Mouse (Mus musculus): Measurements from ENCODE around the gene Spdef. TPM values are rescaled to one million over a fixed set of nuclear protein-coding genes. Genes with fewer than 3 reads are reported as not detected.

Gene Spdef
- 43.8 and 57.5 TPM in 2 replicates for polyA plus RNA-seq (2012; rRNA removed)

DNA sequence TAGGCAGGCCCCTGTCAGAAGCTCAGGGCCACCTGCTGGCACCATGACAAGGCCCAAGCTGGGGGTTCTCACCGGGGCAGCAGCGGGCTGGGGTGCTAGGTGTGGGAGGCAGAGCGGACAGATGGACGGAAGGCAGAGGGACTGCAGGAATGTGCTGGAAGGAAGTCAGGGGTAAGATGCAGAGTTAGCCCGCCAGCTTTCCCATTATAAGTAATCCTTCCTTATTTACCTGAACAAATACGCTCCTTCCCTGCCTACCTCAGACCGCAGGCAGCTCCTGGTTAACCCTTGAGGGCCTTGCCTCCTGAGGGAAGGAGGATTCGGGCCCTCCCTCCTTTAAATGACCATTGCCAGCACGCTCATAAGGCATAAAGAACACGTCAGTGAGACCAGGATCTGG, at the start of gene Spdef:
Gene Spdef, minus strand, starts transcription at position 186 of the 400 bp plus-strand sequence.
- H3K4me3 ChIP-seq (ENCODE audit: low read depth, low read length): peak within 1 kb of the TSS; percentile 55
- 53% methylated on average over 10 of the region's 10 CpGs for WGBS
- no peaks in the 10 kb centered on the region for H3K36me3 ChIP-seq (ENCODE audit: control insufficient read depth, insufficient read depth, low read length)
- peak within 1 kb of the TSS; percentile 31 for H3K27ac ChIP-seq (ENCODE audit: insufficient read depth, low read depth, low read length)
- TF ChIP-seq POLR2A (IDR thresholded peaks at IDR 0.05; ENCODE audit: low read depth, low read length) (no peak), CTCF (IDR thresholded peaks at IDR 0.05; ENCODE audit: extremely low read depth, insufficient read length, insufficient replicate concordance, low read depth, low read length) (no peak)
- H3K4me1 ChIP-seq (ENCODE audit: control insufficient read depth, insufficient read depth, insufficient read length, low read length): no peaks in the 10 kb centered on the region
- peaks cover 3% of the 10 kb centered on the region; the same call in 1 of the 2 replicates for H3K27me3 ChIP-seq (ENCODE audit: control insufficient read depth, insufficient read depth, low read length)

DNA sequence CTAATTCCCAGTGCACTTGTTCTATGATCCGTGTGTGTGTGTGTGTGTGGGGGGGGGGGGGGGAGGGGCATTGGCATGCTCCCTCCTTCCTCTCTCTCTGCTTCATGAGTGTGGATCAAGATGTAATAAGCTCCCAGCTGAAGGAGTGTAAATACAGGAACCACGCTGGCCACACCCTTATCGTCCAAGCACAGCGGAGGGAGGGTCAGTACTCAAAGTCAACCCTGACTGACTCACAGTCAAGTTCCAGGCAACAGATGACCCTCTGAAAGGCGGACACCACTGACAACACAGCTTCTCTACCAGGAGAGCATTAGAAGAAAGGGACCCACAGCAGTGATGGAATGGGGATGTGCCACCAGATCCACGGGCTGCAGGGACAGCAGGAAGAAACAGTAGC, 49.1 kb upstream of the Spdef start:
- peaks cover 2% of the 10 kb centered on the region for H3K4me1 ChIP-seq (ENCODE audit: control insufficient read depth, insufficient read depth, insufficient read length, low read length)
- no peak for TF ChIP-seq CTCF (IDR thresholded peaks at IDR 0.05; ENCODE audit: extremely low read depth, insufficient read length, insufficient replicate concordance, low read depth, low read length)
- TF ChIP-seq POLR2A (IDR thresholded peaks at IDR 0.05; ENCODE audit: low read depth, low read length): no peak
- no peak overlapping the region for H3K4me3 ChIP-seq (ENCODE audit: low read depth, low read length)
- H3K27ac ChIP-seq (ENCODE audit: insufficient read depth, low read depth, low read length): no peak overlapping the region
- no peaks in the 10 kb centered on the region for H3K27me3 ChIP-seq (ENCODE audit: control insufficient read depth, insufficient read depth, low read length)
- 34% methylated on average over 6 of the region's 6 CpGs for WGBS
- peaks cover 12% of the 10 kb centered on the region; the same call in 1 of the 2 replicates for H3K36me3 ChIP-seq (ENCODE audit: control insufficient read depth, insufficient read depth, low read length)

DNA sequence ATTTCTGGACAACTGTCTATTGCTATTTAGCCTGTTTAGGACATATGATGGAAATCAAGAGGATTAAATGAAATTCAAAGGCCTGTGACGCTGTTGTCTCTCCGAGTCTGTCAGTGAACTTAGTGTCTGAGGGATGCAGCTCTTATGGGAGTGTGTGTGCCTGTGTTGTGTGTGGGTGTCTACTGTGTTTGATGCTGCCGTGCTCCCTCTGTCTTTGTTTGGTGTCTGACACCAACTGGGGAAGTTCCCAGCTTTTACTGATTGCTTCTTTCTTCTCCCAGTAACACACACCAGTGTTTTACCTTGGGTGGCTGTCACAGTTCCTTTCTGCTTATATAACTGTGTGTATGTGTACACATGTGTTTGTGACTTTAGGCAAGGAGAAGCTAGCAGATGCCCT, 45.4 kb upstream of the Spdef start:
- WGBS: 88% methylated on average over 3 of the region's 3 CpGs
- Histone ChIP-seq H3K4me1 (ENCODE audit: control insufficient read depth, insufficient read depth, insufficient read length, low read length) (peaks cover 2% of the 10 kb centered on the region), H3K27ac (ENCODE audit: insufficient read depth, low read depth, low read length) (no peak overlapping the region), H3K27me3 (ENCODE audit: control insufficient read depth, insufficient read depth, low read length) (no peaks in the 10 kb centered on the region), H3K4me3 (ENCODE audit: low read depth, low read length) (no peak overlapping the region), H3K36me3 (ENCODE audit: control insufficient read depth, insufficient read depth, low read length) (peaks cover 10% of the 10 kb centered on the region; the same call in 1 of the 2 replicates)
- TF ChIP-seq CTCF (IDR thresholded peaks at IDR 0.05; ENCODE audit: extremely low read depth, insufficient read length, insufficient replicate concordance, low read depth, low read length) (no peak), POLR2A (IDR thresholded peaks at IDR 0.05; ENCODE audit: low read depth, low read length) (no peak)

DNA sequence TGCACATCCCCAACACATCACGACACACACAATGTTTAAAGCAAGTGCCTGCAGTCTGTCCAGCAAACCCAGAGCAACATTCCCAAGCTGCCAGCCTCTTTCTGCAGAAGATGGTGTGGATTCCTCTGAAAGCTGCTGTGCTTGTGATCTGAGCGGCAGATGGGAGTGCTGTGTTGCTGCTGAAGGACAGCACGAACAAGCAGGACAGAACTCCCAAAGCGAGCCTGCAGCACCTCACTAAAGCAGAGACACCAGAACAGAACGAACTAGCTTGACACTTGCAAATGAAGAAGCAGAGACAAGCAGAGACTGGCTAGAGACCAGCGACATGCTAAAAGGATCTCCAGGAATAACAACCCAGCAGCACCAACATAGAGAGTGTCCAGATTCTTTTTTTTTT, 42.9 kb upstream of the Spdef start:
- H3K27ac ChIP-seq (ENCODE audit: insufficient read depth, low read depth, low read length): no peak overlapping the region
- no peaks in the 10 kb centered on the region for H3K27me3 ChIP-seq (ENCODE audit: control insufficient read depth, insufficient read depth, low read length)
- no peak overlapping the region for H3K4me3 ChIP-seq (ENCODE audit: low read depth, low read length)
- no peak for TF ChIP-seq CTCF (IDR thresholded peaks at IDR 0.05; ENCODE audit: extremely low read depth, insufficient read length, insufficient replicate concordance, low read depth, low read length)
- no peak for TF ChIP-seq POLR2A (IDR thresholded peaks at IDR 0.05; ENCODE audit: low read depth, low read length)
- no peaks in the 10 kb centered on the region; the same call in 1 of the 2 replicates for H3K4me1 ChIP-seq (ENCODE audit: control insufficient read depth, insufficient read depth, insufficient read length, low read length)
- H3K36me3 ChIP-seq (ENCODE audit: control insufficient read depth, insufficient read depth, low read length): peaks cover 18% of the 10 kb centered on the region
- WGBS: 94% methylated on average over 6 of the region's 6 CpGs

DNA sequence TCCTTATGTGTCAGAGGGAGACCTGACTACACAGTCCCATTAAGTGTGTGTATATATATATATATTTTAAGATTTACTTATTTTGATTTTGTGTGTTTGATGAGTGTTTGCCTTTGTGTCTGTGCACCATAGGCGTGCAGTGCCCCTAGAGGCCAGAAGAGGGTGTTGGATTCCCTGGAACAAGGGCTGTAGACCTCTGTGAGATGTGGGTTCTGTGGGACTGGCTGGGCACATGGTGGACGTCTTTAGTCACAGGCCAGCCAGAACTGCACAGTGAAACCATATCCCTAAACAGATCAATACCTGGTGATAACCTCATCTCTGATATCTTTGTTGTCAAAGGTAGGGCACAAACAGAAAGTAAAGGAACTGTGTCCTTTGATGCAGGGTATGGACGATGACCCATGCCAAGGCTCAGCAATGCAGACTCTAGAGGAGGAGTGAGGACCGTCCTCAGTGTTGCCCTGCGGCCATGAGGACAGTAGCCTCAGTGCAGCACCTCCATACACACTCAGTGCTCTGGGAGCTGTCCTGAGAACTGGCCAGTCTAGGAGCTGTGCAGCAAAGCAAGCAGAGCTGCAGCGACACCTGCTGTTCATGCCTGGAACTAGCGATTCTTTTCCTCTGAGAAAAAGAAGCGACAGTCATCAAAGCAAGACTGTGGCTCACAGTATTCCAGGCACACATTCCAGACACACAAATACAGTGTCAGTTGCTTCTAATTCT, 40.2 kb upstream of the Spdef start:
- Histone ChIP-seq H3K36me3 (ENCODE audit: control insufficient read depth, insufficient read depth, low read length) (peaks cover 26% of the 10 kb centered on the region), H3K4me3 (ENCODE audit: low read depth, low read length) (no peak overlapping the region), H3K27ac (ENCODE audit: insufficient read depth, low read depth, low read length) (no peak overlapping the region), H3K4me1 (ENCODE audit: control insufficient read depth, insufficient read depth, insufficient read length, low read length) (no peaks in the 10 kb centered on the region; the same call in 1 of the 2 replicates), H3K27me3 (ENCODE audit: control insufficient read depth, insufficient read depth, low read length) (no peaks in the 10 kb centered on the region)
- 67% methylated on average over 8 of the region's 8 CpGs for WGBS
- peak; percentile 67; the same call in 1 of the 2 replicates for TF ChIP-seq CTCF (IDR thresholded peaks at IDR 0.05; ENCODE audit: extremely low read depth, insufficient read length, insufficient replicate concordance, low read depth, low read length)
- no peak for TF ChIP-seq POLR2A (IDR thresholded peaks at IDR 0.05; ENCODE audit: low read depth, low read length)

DNA sequence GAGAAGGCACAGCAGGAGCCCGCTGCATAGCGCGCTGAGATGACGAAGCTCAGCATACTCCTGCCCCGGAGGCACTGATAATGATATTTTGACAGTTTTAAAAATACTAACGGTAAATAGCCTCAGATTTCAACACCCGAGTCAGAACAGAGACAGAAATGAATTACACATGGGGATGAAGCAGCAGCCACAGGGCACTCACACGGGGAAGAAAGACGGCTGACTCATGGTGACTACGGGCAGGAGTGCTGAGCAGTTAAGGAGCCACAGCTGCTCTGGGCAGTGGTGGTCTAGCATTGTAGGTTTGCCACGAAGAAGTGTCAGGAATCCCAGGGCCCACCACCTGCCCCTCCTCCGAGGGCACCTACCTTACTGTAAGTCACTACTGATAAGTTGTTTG, 38.8 kb upstream of the Spdef start:
- Histone ChIP-seq H3K4me1 (ENCODE audit: control insufficient read depth, insufficient read depth, insufficient read length, low read length) (no peaks in the 10 kb centered on the region; the same call in 1 of the 2 replicates), H3K4me3 (ENCODE audit: low read depth, low read length) (no peak overlapping the region)
- 91% methylated on average over 12 of the region's 12 CpGs for WGBS

DNA sequence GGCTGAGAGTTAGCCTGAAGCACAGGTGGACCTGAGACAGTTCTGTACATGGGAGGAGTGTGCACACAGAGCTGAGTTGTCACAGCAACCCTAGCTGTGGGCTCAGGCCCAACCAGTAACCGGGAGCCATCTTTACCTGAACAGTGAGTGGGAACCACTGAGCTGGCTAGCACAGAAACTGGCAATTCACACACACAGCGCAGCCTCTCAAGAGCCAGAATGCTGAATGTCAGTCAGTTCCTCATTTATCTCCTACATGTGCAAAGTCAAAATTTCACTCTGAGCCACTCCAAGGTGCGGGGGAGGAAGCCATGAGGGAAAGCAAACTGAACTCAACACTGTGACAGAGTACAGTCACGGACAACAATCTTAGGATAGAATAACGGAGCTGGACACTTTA, 38.4 kb upstream of the Spdef start:
- Histone ChIP-seq H3K4me3 (ENCODE audit: low read depth, low read length) (no peak overlapping the region), H3K27ac (ENCODE audit: insufficient read depth, low read depth, low read length) (no peak overlapping the region), H3K4me1 (ENCODE audit: control insufficient read depth, insufficient read depth, insufficient read length, low read length) (no peaks in the 10 kb centered on the region; the same call in 1 of the 2 replicates), H3K36me3 (ENCODE audit: control insufficient read depth, insufficient read depth, low read length) (peaks cover 26% of the 10 kb centered on the region), H3K27me3 (ENCODE audit: control insufficient read depth, insufficient read depth, low read length) (no peaks in the 10 kb centered on the region)
- 86% methylated on average over 5 of the region's 5 CpGs for WGBS
- TF ChIP-seq CTCF (IDR thresholded peaks at IDR 0.05; ENCODE audit: extremely low read depth, insufficient read length, insufficient replicate concordance, low read depth, low read length) (no peak), POLR2A (IDR thresholded peaks at IDR 0.05; ENCODE audit: low read depth, low read length) (no peak)

More for the DNA sequence above, 38.8 kb upstream of the Spdef start:
- no peaks in the 10 kb centered on the region for H3K27me3 ChIP-seq (ENCODE audit: control insufficient read depth, insufficient read depth, low read length)
- H3K27ac ChIP-seq (ENCODE audit: insufficient read depth, low read depth, low read length): no peak overlapping the region
- peaks cover 26% of the 10 kb centered on the region for H3K36me3 ChIP-seq (ENCODE audit: control insufficient read depth, insufficient read depth, low read length)
- TF ChIP-seq CTCF (IDR thresholded peaks at IDR 0.05; ENCODE audit: extremely low read depth, insufficient read length, insufficient replicate concordance, low read depth, low read length) (no peak), POLR2A (IDR thresholded peaks at IDR 0.05; ENCODE audit: low read depth, low read length) (no peak)
